Mouse (Mus musculus) adrenal gland, adult 18-20 months (tissue): ENCODE data around the gene Slc25a19. TPM values are rescaled to one million over a fixed set of nuclear protein-coding genes. Genes with fewer than 3 reads are reported as not detected.
"Not testable (repeated sequence)": the region's sequence is repeated elsewhere in the genome, so short reads cannot be mapped to it uniquely, and the experiment has no call there.

ENCODE experiments used
- DNase-seq, 2 experiments: peaks; one replicate each; pipeline ENCODE4 v3.0.0; 2021 to 2022; ENCODE audit warnings: low spot score in 2 of 2
- long read RNA-seq, 2 experiments: library from polyadenylated mRNA; stranded (forward); transcript quantifications; one replicate each; pipeline ENCODE4 v2.0.0; 2021
- total RNA-seq, 2 experiments: library from RNA; stranded (reverse); gene quantifications; 1 replicate in 1 of 2; 2 replicates in 1 of 2; pipeline ENCODE4 v1.2.3; 2021

The Slc25a19 gene
- total RNA-seq = 100 to 1,000 TPM; 108 to 204 TPM
- long read RNA-seq, experiment 1, transcript Slc25a19-201 (7 exons, 2,307 nt) = major isoform, 184 of 235 reads
- long read RNA-seq, experiment 1, partial matches to known transcripts = 22 of 235 reads
- long read RNA-seq, experiment 1, other reads (novel, unspliced or antisense) = 28 of 235 reads
- long read RNA-seq, experiment 2, transcript Slc25a19-201 (7 exons, 2,307 nt) = major isoform, 212 of 256 reads
- long read RNA-seq, experiment 2, partial matches to known transcripts = 32 of 256 reads
- long read RNA-seq, experiment 2, other reads (novel, unspliced or antisense) = 12 of 256 reads

GRCm38 (mm10) chr11:115627705-115628464 lies at the start of gene Slc25a19:
Gene Slc25a19 (minus strand): TSS chr11:115628295.
- DNase-seq = peak; percentile 95

GRCm38 (mm10) chr11:115677511-115677910 lies 49.4 kb upstream of the Slc25a19 start:
- DNase-seq = no peak

DNA sequence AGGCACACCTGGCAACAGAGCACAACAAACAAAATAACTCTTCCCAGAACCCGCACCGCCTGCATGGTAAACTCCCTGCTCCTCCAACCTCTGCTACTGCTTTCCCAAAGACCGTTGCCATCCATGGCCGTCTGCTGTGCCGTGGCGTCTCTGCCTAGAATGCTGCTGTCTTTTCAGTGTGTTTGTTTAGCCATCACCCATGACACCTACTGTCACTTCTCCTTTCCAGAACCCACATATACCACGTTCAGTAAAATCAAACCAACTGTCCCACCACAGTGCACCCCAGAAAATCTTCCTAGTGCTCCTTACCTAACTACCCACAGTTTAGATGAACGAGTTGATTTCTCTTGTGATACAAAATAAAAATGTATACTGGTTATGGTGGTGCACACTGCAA lies 48.6 kb upstream of the Slc25a19 start:
- no peak for DNase-seq

GRCm38 (mm10) chr11:115674235-115674865 lies 46.3 kb upstream of the Slc25a19 start:
- DNase-seq = no peak

DNA sequence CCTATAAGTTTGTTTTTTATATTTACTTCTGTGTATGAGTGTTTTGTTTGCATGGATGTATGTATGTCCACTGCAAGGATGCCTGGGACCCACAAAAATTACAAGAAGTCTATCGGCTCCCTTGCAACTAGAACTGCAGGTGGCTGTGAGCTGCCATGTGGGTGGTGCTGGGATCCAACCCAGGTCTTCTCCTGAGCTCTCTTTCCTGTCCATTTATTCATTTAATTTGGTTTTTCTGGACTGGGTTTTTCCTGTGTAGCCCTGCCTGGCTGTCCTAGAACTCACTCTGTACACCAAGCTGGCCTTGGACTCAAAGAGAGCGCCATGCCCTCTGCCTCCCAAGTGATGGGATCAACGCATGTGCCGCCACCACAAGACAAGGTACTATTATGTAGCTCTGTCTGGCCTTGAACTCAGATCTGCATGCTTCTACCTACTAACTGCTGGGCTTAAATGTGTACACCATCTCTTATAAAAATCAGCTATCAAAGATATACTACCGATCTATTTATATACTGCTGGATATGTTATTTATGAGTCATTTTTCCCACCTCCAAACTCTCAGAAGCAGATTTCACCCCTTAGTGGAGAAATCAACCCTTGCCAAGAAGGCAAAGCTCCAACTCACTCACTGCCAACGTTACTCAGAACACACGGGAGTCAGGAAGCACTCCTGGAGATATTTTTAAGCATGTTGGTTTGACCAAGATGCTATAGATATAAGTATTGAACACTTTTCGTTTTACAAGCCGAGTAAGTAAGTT lies 45.6 kb upstream of the Slc25a19 start:
- no peak for DNase-seq

DNA sequence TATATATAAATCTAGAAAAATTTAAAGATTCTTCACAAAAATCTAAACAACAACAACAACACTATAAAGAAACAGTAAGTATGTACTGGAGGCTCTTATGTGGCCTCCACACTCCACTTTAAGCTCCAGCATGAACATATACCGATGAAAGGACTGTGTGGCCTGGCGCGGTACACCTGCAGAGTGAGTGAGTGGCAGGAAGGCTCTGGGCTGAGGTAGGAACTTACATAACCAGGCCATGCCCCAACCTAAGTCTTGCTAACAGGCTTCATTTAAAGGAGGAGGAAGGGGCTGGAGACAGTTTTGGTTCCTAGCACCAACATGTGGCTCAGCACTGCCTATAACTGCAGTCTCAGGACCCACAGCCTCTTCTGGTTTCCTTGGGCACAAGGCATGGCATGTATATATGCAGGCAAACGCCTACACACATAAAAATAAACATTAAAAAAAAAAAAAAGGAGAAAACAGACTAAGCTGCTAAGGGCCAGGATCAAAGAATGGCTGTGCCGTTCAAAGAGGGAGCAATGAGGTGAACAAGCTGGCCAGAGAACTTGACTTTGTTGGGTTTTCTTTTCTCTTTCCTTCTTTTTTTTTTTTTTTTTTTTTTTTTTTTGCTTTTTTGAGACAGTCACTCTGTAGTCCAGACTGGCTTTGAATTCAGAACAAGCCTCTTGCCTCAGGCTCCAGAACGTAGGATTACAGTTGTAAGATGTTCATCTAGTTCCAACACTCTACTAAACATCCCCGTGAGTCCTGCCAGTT lies 44.3 kb upstream of the Slc25a19 start:
- DNase-seq = no peak

DNA sequence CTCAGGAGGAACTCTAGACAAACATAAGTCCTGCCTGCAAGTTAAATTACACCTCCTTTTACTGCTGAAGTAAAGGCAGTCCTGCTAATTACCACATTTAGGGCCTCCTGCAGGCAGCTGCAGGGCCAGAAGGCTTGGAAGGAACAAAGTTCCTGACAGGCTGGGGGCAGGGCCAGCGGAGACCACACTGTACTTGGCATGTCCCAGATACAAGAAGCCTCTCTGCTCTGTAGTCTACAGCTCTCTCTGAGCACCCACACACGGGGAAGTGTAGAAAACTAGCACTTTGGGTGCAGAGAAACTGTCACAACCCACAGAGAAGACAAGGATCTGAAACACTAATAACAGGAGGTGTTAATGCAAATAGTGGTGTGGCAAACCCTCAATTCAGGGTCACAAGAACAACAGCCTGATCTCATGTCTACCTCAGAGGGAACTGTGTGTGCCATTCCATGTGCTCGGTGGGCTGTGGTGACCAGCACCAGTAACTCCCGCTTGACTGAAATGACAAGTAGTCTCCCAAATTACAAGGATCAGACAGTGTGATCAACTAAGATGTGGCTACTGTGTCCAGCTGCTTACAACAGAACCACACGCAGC lies 42.5 kb upstream of the Slc25a19 start:
- no peak for DNase-seq

DNA sequence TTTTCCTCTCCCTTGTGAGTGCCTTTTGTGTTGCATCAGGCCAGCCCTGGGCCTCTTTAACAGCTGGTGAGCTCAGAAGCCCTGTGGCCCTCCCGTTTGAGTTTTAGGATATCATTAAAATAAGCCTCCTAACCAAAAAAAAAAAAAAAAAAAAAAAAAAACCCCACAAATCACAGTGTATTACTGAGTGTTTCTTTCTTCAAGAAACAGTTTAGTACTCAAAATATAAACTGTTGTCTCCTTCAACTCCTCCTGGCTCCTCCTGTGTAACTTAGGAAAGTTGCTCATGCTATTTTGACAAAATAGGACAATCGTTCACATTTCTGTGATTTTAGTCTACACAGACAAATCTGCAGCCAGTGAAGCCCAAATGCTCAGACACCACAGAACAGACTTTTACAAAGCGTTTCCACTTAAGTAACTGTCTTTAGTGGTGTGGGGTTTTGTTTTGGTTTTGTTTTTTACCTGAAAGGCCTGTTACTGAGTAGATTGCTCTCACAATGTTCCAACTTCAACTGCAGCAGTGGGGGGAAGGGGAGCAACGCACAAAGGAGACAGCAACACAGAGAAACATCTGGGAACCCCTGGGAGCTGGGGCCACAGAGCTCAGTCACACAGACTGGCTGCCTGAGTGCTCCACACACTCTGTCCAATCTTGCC lies 35.7 kb upstream of the Slc25a19 start:
- no peak for DNase-seq

- no peak for DNase-seq
Measured at GRCm38 (mm10) chr11:115660376-115660775, 32.3 kb upstream of the Slc25a19 start.

DNA sequence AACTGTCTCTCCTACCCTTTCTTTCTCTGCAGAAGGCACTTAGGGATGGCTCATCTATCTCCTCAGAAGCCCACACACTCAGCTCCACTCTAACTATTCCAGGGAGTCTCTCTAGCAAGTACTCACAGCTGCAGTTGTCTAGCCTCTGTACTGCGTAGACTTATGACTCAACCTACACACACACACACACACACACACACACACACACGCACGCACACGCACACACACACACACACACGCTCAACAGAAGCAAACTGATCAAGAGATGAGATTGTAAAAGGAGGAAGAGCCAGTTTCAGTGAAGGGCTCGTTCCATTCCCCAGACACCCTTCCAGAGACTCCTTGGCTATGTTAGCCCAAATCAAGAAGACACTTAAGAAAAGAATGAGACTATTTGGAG lies 30.4 kb upstream of the Slc25a19 start:
- no peak for DNase-seq

DNA sequence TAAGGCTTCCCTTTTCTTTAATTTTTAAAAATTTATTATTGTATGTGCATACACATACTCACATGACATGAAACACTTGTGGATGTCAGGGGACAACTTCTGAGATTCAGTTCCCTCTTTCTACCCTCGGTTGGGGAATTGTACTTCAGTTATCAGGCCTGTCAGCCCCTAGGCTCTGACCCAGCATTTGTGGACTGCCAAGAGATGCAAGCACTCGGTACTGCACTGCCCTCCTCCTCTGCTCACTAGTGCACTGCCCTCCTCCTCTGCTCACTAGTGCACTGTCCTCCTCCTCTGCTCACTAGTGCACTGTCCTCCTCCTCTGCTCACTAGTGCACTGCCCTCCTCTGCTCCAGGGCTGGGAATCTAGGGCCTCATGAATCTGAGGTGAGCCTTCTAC lies 26.0 kb upstream of the Slc25a19 start:
- DNase-seq = no peak

DNA sequence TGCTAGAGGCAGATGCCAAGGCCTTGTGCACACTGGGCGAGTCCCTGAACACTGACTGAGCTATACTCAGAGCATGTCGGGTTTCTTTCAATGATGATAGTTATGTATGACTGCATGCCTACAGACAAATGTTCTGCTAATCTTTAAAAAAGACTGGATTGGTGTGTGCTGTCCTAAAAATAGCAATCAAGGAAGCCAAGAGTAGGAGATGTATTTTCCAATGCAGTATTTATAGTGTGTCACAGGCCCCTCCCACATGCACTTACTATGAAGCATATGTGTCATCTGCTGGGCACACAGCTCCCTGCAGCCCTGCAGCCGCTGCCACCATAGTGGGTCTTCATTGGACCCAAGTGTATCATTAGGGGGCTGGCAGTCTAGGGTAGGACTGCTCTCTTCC lies 25.1 kb upstream of the Slc25a19 start:
- DNase-seq = no peak

DNA sequence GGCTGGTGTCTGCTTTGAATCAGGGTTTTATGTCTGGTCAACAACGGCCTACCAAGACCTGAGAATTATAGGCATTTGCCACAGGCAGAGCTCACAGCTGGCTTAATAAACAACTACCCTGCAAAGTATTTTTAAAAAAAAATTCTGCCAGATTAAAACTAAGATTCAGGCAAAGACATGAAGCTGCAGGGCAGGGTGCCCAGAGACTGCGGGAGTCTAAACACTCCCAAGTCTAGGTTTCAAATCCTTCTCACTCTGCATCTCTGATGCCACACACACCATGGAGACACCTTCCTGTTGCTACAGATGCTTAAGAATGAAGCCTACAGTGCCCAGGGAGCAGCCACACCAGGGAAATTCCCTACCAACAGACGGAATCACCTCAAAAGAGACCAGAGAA lies 23.6 kb upstream of the Slc25a19 start:
- no peak for DNase-seq

GRCm38 (mm10) chr11:115649706-115650105 lies 21.6 kb upstream of the Slc25a19 start:
- no peak for DNase-seq

DNA sequence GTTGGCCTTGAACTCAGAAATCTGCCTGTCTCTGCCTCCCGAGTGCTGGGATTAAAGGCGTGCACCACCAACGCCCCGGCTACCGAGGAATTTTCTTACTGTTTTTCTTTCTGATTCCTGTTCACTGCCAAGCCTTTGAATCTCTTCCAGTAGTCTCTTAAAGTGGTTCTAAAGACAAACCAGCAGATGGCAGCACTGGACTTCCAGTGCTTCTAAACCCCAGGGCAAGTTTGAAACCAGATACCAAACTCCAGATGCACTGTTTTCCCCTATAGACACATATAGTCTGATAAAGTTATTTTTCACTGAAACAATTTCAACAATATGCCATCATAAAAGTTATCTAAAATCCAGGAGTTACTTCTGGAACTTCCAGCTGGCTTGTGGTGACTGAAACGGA lies 19.4 kb upstream of the Slc25a19 start:
- DNase-seq = peak in 1 of 2 experiments; percentile 54

GRCm38 (mm10) chr11:115646439-115646838 lies 18.3 kb upstream of the Slc25a19 start:
- no peak for DNase-seq

DNA sequence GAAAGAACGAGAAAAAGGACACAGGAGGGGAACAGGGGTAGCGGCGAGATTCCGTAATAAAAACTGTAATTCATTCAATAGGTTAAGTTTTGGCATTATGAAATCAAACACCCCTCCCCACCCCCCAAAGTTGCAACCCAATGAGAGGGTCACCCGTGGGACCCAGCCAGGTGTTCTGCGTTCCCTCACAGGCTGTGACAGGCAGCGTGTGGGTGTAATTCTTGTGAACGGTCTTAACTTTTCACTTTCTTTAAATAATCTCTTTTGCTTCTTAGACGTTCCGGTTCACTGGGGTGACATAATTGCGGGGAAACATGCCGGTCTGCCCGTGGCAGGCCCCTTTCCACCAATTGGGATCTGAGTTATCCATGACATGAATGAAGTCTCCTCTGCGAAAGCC lies 17.4 kb upstream of the Slc25a19 start:
- DNase-seq = not testable (repeated sequence)

GRCm38 (mm10) chr11:115644308-115644707 lies 16.2 kb upstream of the Slc25a19 start:
- no peak for DNase-seq

DNA sequence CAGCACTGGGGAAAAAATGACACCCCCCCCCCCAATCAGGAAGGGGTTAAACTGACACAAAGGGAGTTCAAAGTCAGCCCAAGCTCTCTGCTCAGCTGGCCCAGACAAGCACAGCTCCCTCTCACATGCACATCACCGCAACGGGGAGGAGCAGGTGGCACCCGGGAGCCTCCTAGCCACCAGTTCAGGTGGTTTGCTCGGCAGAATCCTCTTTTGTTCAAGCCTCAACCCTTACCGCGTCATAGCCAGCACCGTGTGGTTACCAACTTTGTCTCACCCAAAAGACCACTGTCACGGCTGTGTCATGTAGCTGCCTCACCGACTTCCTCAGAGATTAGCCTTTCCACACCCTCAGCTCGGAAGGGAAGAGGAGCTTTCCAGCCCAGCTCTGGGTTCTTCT lies 15.2 kb upstream of the Slc25a19 start:
- no peak for DNase-seq

DNA sequence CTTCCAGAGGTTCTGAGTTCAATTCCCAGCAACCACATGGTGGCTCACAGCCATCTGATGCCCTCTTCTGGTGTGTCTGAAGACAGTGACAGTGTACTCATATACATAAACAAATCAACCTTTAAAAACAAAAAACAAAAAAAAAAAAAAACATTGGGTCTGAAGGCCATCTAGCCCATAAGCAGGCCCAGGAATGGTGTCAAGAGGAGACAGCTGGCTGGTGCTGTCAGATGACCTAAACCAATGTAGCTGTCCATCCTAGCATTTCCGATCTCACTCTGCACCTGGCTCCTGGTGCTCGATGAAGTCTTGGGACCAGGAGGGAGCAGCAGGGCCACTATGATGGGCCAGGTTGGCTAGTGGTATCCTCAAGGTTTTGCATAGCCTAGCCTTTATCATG lies 14.6 kb upstream of the Slc25a19 start:
- DNase-seq = no peak
